Mouse (Mus musculus) CH12.LX (cell line): ENCODE results near the gene Cacna2d4. TPM values are rescaled to one million over a fixed set of nuclear protein-coding genes. Genes with fewer than 3 reads are reported as not detected.

Source experiments
- DNase-seq: peaks from one replicate; pipeline ENCODE4 v3.0.0-alpha.2; 2013; ENCODE audit errors: extremely low read depth
- H3K27ac ChIP-seq: 2 replicates; pipeline ENCODE4 v1.5.1; 2012; ENCODE audit warnings: low read depth, mild to moderate bottlenecking, control low read depth, moderate library complexity; ENCODE audit not compliant: insufficient read depth
- H3K27me3 ChIP-seq: replicated peaks from 2 replicates; pipeline ENCODE3; 2012; ENCODE audit warnings: inconsistent platforms
- H3K36me3 ChIP-seq, 2 experiments: replicated peaks in 1 of 2; 2 replicates each; pipeline versions ENCODE3 to v1.6.1; 2012; ENCODE audit warnings: inconsistent platforms in 1 of 2, low read length in 1 of 2, mild to moderate bottlenecking in 1 of 2, mixed read lengths in 1 of 2, moderate library complexity in 1 of 2; ENCODE audit not compliant: control insufficient read depth in 1 of 2, insufficient read depth in 1 of 2
- H3K4me1 ChIP-seq, 2 experiments: 2 replicates each; pipeline ENCODE4 v1.6.1; 2012; ENCODE audit warnings: inconsistent platforms in 1 of 2, moderate library complexity in 1 of 2; ENCODE audit not compliant: insufficient read depth in 2 of 2, control insufficient read depth in 1 of 2
- H3K4me2 ChIP-seq: 2 replicates; pipeline ENCODE4 v1.6.1; 2012; ENCODE audit warnings: low read depth, mild to moderate bottlenecking, control low read depth; ENCODE audit not compliant: poor library complexity, insufficient read depth, severe bottlenecking
- H3K4me3 ChIP-seq, 3 experiments: fragments of 150-350 bp in 1 of 3; sonication (generic) in 1 of 3; replicated peaks in 1 of 3; 2 replicates each; pipeline versions ENCODE3 to v1.5.1; 2011 to 2012; ENCODE audit warnings: low read depth in 2 of 3, low read length in 2 of 3, mild to moderate bottlenecking in 2 of 3, moderate library complexity in 2 of 3, control low read depth in 1 of 3, improper control_type of control experiment in 1 of 3, inconsistent platforms in 1 of 3, mixed read lengths in 1 of 3; ENCODE audit not compliant: poor library complexity in 1 of 3
- H3K79me2 ChIP-seq: replicated peaks from 2 replicates; pipeline ENCODE4 v1.6.1; 2012; ENCODE audit warnings: mild to moderate bottlenecking, moderate library complexity; ENCODE audit not compliant: control insufficient read depth, poor library complexity, insufficient read depth, severe bottlenecking; ENCODE audit errors: extremely low read depth
- H3K9ac ChIP-seq: 2 replicates; pipeline ENCODE4 v1.6.1; 2012; ENCODE audit warnings: low read depth, mild to moderate bottlenecking, control low read depth, moderate library complexity; ENCODE audit not compliant: insufficient read depth
- H3K9me3 ChIP-seq: replicated peaks from 2 replicates; pipeline ENCODE3; 2012; ENCODE audit warnings: low read length, inconsistent platforms, mixed read lengths
- BHLHE40 ChIP-seq: IDR thresholded peaks from 2 replicates; pipeline ENCODE4 v1.6.1; 2011; ENCODE audit warnings: mild to moderate bottlenecking, low read depth, low read length, improper control_type of control experiment
- CHD1 ChIP-seq: IDR thresholded peaks from 2 replicates; pipeline ENCODE4 v1.6.1; 2012; ENCODE audit warnings: low read depth, low read length, improper control_type of control experiment, inconsistent platforms
- CTCF ChIP-seq, 2 experiments: IDR thresholded peaks in 1 of 2; conservative IDR thresholded peaks in 1 of 2; 2 replicates each; pipeline ENCODE4 v1.5.1; 2011 to 2012; ENCODE audit warnings: low read depth in 2 of 2, low read length in 2 of 2, improper control_type of control experiment in 1 of 2, inconsistent platforms in 1 of 2, mild to moderate bottlenecking in 1 of 2, moderate library complexity in 1 of 2
- E2F4 ChIP-seq: IDR thresholded peaks from 2 replicates; pipeline ENCODE4 v1.6.1; 2011; ENCODE audit warnings: low read depth, low read length, improper control_type of control experiment; ENCODE audit not compliant: insufficient replicate concordance
- ETS1 ChIP-seq: conservative IDR thresholded peaks from 2 replicates; pipeline ENCODE4 v1.6.1; 2012; ENCODE audit warnings: low read depth, mild to moderate bottlenecking, inconsistent platforms, low read length, improper control_type of control experiment, moderate library complexity
- HCFC1 ChIP-seq: IDR thresholded peaks from 2 replicates; pipeline ENCODE4 v1.6.1; 2012; ENCODE audit warnings: low read depth, mild to moderate bottlenecking, inconsistent platforms, low read length, improper control_type of control experiment
- IRF4 ChIP-seq: IDR thresholded peaks from 2 replicates; pipeline ENCODE4 v1.6.1; 2014; ENCODE audit warnings: low read depth, mild to moderate bottlenecking, inconsistent platforms, low read length, improper control_type of control experiment
- JUN ChIP-seq: IDR thresholded peaks from 2 replicates; pipeline ENCODE4 v1.6.1; 2011; ENCODE audit warnings: low read depth, mild to moderate bottlenecking, low read length, improper control_type of control experiment, moderate library complexity; ENCODE audit not compliant: insufficient read depth
- KAT2A ChIP-seq: IDR thresholded peaks from 2 replicates; pipeline ENCODE4 v1.6.1; 2012; ENCODE audit warnings: low read length, improper control_type of control experiment, inconsistent platforms; ENCODE audit not compliant: insufficient replicate concordance
- MAFK ChIP-seq: IDR thresholded peaks from 2 replicates; pipeline ENCODE4 v1.6.1; 2011; ENCODE audit warnings: low read length, improper control_type of control experiment; ENCODE audit not compliant: insufficient replicate concordance
- MEF2A ChIP-seq: IDR thresholded peaks from 2 replicates; pipeline ENCODE4 v1.6.1; 2014; ENCODE audit warnings: low read depth, mild to moderate bottlenecking, inconsistent platforms, low read length, improper control_type of control experiment, borderline replicate concordance
- MXI1 ChIP-seq: IDR thresholded peaks from 2 replicates; pipeline ENCODE4 v1.6.1; 2011; ENCODE audit warnings: mild to moderate bottlenecking, low read depth, low read length, improper control_type of control experiment
- MYC ChIP-seq: IDR thresholded peaks from 2 replicates; pipeline ENCODE4 v1.6.1; 2011; ENCODE audit warnings: low read depth, mild to moderate bottlenecking, improper control_type of control experiment, low read length
- NELFE ChIP-seq: IDR thresholded peaks from 2 replicates; pipeline ENCODE4 v1.6.1; 2011; ENCODE audit warnings: low read depth, low read length, improper control_type of control experiment
- NRF1 ChIP-seq: IDR thresholded peaks from 2 replicates; pipeline ENCODE4 v1.6.1; 2014; ENCODE audit warnings: low read depth, mild to moderate bottlenecking, inconsistent platforms, low read length, improper control_type of control experiment, moderate library complexity
- PAX5 ChIP-seq: IDR thresholded peaks from 2 replicates; pipeline ENCODE4 v1.6.1; 2012; ENCODE audit warnings: low read length, inconsistent platforms, mixed read lengths
- POLR2A ChIP-seq: IDR thresholded peaks from 2 replicates; pipeline ENCODE4 v1.6.1; 2011; ENCODE audit warnings: low read depth, mild to moderate bottlenecking, improper control_type of control experiment, low read length
- POLR2AphosphoS2 ChIP-seq: IDR thresholded peaks from 2 replicates; pipeline ENCODE4 v1.6.1; 2011; ENCODE audit warnings: low read depth, low read length, improper control_type of control experiment
- RAD21 ChIP-seq: IDR thresholded peaks from 2 replicates; pipeline ENCODE4 v1.6.1; 2011; ENCODE audit warnings: low read depth, mild to moderate bottlenecking, low read length, improper control_type of control experiment, moderate library complexity
- RCOR1 ChIP-seq: conservative IDR thresholded peaks from 2 replicates; pipeline ENCODE4 v1.6.1; 2012; ENCODE audit warnings: low read depth, mild to moderate bottlenecking, inconsistent platforms, low read length, improper control_type of control experiment
- SIN3A ChIP-seq: IDR thresholded peaks from 2 replicates; pipeline ENCODE4 v1.6.1; 2012; ENCODE audit warnings: low read length, improper control_type of control experiment, inconsistent platforms
- SMC3 ChIP-seq: IDR thresholded peaks from 2 replicates; pipeline ENCODE4 v1.6.1; 2011; ENCODE audit warnings: low read depth, low read length, improper control_type of control experiment
- TBP ChIP-seq: conservative IDR thresholded peaks from 2 replicates; pipeline ENCODE4 v1.6.1; 2011; ENCODE audit warnings: low read depth, low read length, improper control_type of control experiment
- USF1 ChIP-seq: IDR thresholded peaks from 2 replicates; pipeline ENCODE4 v1.6.1; 2014; ENCODE audit warnings: low read depth, mild to moderate bottlenecking, inconsistent platforms, low read length, improper control_type of control experiment
- USF2 ChIP-seq: conservative IDR thresholded peaks from 2 replicates; pipeline ENCODE4 v1.6.1; 2011; ENCODE audit warnings: low read depth, low read length, improper control_type of control experiment
- ZC3H11A ChIP-seq: IDR thresholded peaks from 2 replicates; pipeline ENCODE4 v1.6.1; 2012; ENCODE audit warnings: low read depth, mild to moderate bottlenecking, inconsistent platforms, low read length, improper control_type of control experiment
- ZKSCAN1 ChIP-seq: IDR thresholded peaks from 2 replicates; pipeline ENCODE4 v1.6.1; 2012; ENCODE audit warnings: low read depth, inconsistent platforms, low read length, improper control_type of control experiment, borderline replicate concordance
- ZNF384 ChIP-seq: IDR thresholded peaks from 2 replicates; pipeline ENCODE4 v1.6.1; 2012; ENCODE audit warnings: low read depth, low read length, improper control_type of control experiment, inconsistent platforms
- dilution Hi-C: fragments of 300-500 bp; cut with MboI; formaldehyde crosslinking; loops from 2 replicates; pipeline ENCODE4 v1.14.3; 2020; ENCODE audit warnings: low sequenced_read_pairs; ENCODE audit not compliant: extremely low pct_unique_long_range_greater_than_20kb, extremely low pct_ligation_motif_present
- in situ Hi-C: fragments of 300-500 bp; cut with MboI; formaldehyde crosslinking; loops from 3 replicates; pipeline ENCODE4 v1.14.3; 2019; ENCODE audit warnings: low sequenced_read_pairs, low pct_ligation_motif_present, low pct_unique_long_range_greater_than_20kb, mixed read lengths
- polyA plus RNA-seq: library from polyadenylated mRNA; unstranded; fragments of >175 nt; gene quantifications from 2 replicates; pipeline ENCODE4 v1.2.1, GENCODE M21; 2012; ENCODE audit warnings: low read depth; ENCODE audit not compliant: insufficient read length
- total RNA-seq, 2 experiments: library from RNA; depleted of rRNA; stranded (reverse); fragments of 300-350 nt in 1 of 2; fragments of >200 nt in 1 of 2; gene quantifications; 2 replicates each; pipeline ENCODE4 v1.2.3; 2012 to 2014

Gene Cacna2d4
- total and polyA plus RNA-seq, 3 experiments = 0.08 to 0.64 (median 0.44) TPM

GRCm38 (mm10) chr6:119307867-119308413 is 71.6 kb downstream of the Cacna2d4 start:
- H3K4me1 ChIP-seq = 0 out of 4 replicates have a peak, but pooled peaks cover 0 to 2% of the 10 kb centered on the region in 2 experiments
- no peaks in the 10 kb centered on the region for H3K9me3 ChIP-seq
- no peaks in the 10 kb centered on the region for H3K36me3 ChIP-seq
- H3K27ac ChIP-seq = no peak overlapping the region
- in situ Hi-C loops (no loop called here), dilution Hi-C loops (no loop called here)
- no peak for TF ChIP-seq HCFC1
- no peak for TF ChIP-seq RCOR1
- TF ChIP-seq POLR2A = no peak
- TF ChIP-seq MYC = no peak
- TF ChIP-seq ZKSCAN1 = no peak
- TF ChIP-seq KAT2A = no peak
- TF ChIP-seq POLR2AphosphoS2 = no peak
- TF ChIP-seq USF1 = no peak
- no peak for TF ChIP-seq CTCF (conservative IDR thresholded peaks at IDR 0.05 in 1 of 2, IDR thresholded peaks at IDR 0.05 in 1 of 2; ENCODE audit: low read depth in 2 of 2, low read length in 2 of 2)
- TF ChIP-seq ZC3H11A = no peak
- TF ChIP-seq PAX5 = no peak
- TF ChIP-seq BHLHE40 = no peak
- no peak for TF ChIP-seq ETS1
- TF ChIP-seq IRF4 = no peak
- no peak overlapping the region for H3K9ac ChIP-seq
- no peak overlapping the region for H3K4me3 ChIP-seq
- no peaks in the 10 kb centered on the region for H3K79me2 ChIP-seq
- peaks cover 90% of the 10 kb centered on the region for H3K27me3 ChIP-seq
- no peak for DNase-seq
- H3K4me2 ChIP-seq = no peak overlapping the region

GRCm38 (mm10) chr6:119310176-119310575 is 73.8 kb downstream of the Cacna2d4 start:
- H3K4me3 ChIP-seq = no peak overlapping the region
- no peak overlapping the region for H3K4me2 ChIP-seq
- dilution Hi-C loops (no loop called here), in situ Hi-C loops (no loop called here)
- H3K79me2 ChIP-seq = no peaks in the 10 kb centered on the region
- peaks cover 94% of the 10 kb centered on the region for H3K27me3 ChIP-seq
- no peak overlapping the region for H3K9ac ChIP-seq
- TF ChIP-seq RAD21 (no peak), USF2 (no peak), JUN (no peak), IRF4 (no peak), CHD1 (no peak), MAFK (no peak), NELFE (no peak), USF1 (no peak), MXI1 (no peak), ZKSCAN1 (no peak), SMC3 (no peak), NRF1 (no peak), E2F4 (no peak), MEF2A (no peak), SIN3A (no peak), POLR2AphosphoS2 (no peak), KAT2A (no peak), ETS1 (no peak), ZNF384 (no peak), TBP (no peak)
- H3K36me3 ChIP-seq = no peaks in the 10 kb centered on the region
- no peaks in the 10 kb centered on the region for H3K9me3 ChIP-seq
- 0 out of 4 replicates have a peak, but pooled peaks cover 0 to 2% of the 10 kb centered on the region in 2 experiments for H3K4me1 ChIP-seq
- DNase-seq = no peak
- H3K27ac ChIP-seq = no peak overlapping the region
